Mouse (Mus musculus) adrenal gland, adult 10 weeks (tissue): ENCODE data around the gene Tjp2. TPM values are rescaled to one million over a fixed set of nuclear protein-coding genes. Genes with fewer than 3 reads are reported as not detected.

Source experiments
- polyA plus RNA-seq: library from polyadenylated mRNA; stranded (reverse); fragments of 350-450 nt; fragmentation: Illumina TruSeq; extraction: RNeasy Lipid Tissue Mini Kit (QIAGEN cat#74804); gene quantifications from one replicate; pipeline ENCODE4 v1.2.3, GENCODE M21; 2014; ENCODE audit warnings: low read depth, low replicate concordance

The Tjp2 gene
- 5.2 TPM for polyA plus RNA-seq

DNA sequence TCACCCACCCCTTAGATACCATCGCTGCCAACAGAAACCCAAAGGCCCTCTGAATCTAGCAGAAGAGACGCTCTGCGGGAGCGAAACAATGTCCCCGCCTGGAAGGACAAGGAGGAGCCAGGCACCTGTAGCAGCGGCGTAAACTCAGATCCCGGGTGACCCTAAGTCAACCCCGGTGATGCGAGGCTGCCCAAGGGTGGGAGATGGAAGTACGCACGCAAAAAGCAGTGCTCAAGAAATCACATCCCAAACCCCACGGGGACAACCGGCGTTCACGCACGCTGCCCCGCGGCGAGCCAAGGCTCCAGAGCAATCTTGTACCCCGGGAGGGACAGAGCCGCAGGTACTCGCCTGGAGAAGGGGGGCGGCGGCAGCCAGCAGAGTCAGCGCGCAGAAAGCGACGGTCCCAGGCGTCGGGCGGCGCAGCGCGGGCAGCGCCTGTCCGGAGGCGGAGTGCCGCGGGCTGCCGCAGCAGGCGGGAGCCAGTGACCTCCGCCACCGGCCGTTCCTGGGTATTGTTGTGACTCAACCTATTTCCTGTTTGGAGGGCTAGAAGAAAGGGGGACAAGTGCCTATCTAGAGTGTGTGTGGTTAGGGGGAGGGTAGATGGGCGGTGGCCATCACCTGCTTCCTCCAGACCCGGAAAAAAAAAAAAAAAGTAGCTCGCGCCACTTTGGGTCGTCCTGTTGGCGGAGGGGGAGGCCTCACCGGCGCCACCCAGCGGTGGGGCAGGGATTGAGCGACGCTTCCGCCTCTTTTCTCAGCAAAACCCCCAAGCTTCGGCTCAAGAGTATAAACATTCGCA, at the start of gene Tjp2:
Gene Tjp2, minus strand, starts transcription at position 531 of the 805 bp plus-strand sequence.

Other genes with a start within 250 kb of the Tjp2 start
- 1.3 TPM for gene Fam189a2, start 194.0 kb downstream of the Tjp2 start, polyA plus RNA-seq
- gene Fxn, start 55.6 kb upstream of the Tjp2 start, polyA plus RNA-seq = 0.87 TPM